Comparison of ENCODE assay signal across 8 mouse cellular contexts in genomic region chr3:94837183-94837890, GRCm38 (mm10). TPM values are rescaled to one million over a fixed set of nuclear protein-coding genes. Genes with fewer than 3 reads are reported as not detected.
A peak's percentile ranks its signal among the peaks of the same experiment; 100 is the strongest.
DNase-seq lines count a peak whose midpoint lies in the region; ATAC-seq and TF ChIP-seq lines count a peak whose summit lies in the region.

Gene Pogz, plus strand, starts transcription at chr3:94837567.

- H3K27ac ChIP-seq in MEL (ENCODE audit: control insufficient read depth, low read depth, low read length) = peak within 1 kb of the TSS; percentile 59
- H3K27ac ChIP-seq in cerebellum, adult 2 months (ENCODE audit: insufficient read depth, low read length) = peak within 1 kb of the TSS; percentile 94
- H3K27ac ChIP-seq in forebrain, postnatal 0 days (ENCODE audit: low read depth, low read length) = peak within 1 kb of the TSS; percentile 100
- H3K27ac ChIP-seq in lung, embryonic 15.5 days = peak within 1 kb of the TSS; percentile 99

- WGBS in cerebellum, adult 2 months = 1% methylated on average over 51 of the region's 57 CpGs
- WGBS in forebrain, postnatal 0 days = 3% methylated on average over 44 of the region's 57 CpGs
- WGBS in lung, embryonic 15.5 days = under 1% methylated on average over 57 of the region's 57 CpGs

- no peak for TF ChIP-seq CTCF in MEL (IDR thresholded peaks at IDR 0.05 in 2 of 3, conservative IDR thresholded peaks at IDR 0.05 in 1 of 3; ENCODE audit: control insufficient read depth in 1 of 3, insufficient read depth in 1 of 3, low read depth in 2 of 3, low read length in 3 of 3, poor library complexity in 1 of 3, severe bottlenecking in 1 of 3)
- TF ChIP-seq CTCF in cerebellum, adult 2 months (IDR thresholded peaks at IDR 0.05; ENCODE audit: borderline replicate concordance, insufficient read depth, low read depth, low read length) = no peak
- no peak for TF ChIP-seq CTCF in forebrain, postnatal 0 days (IDR thresholded peaks at IDR 0.05; ENCODE audit: low read depth)

- peak within 1 kb of the TSS; percentile 76 to 81 for H3K4me3 ChIP-seq in MEL (ENCODE audit: control insufficient read depth in 1 of 2, insufficient read depth in 1 of 2, low read depth in 2 of 2, low read length in 2 of 2)
- peak within 1 kb of the TSS; percentile 99 for H3K4me3 ChIP-seq in cerebellum, adult 2 months (replicated peaks; ENCODE audit: insufficient read depth, low read depth, low read length)
- peak within 1 kb of the TSS; percentile 86 for H3K4me3 ChIP-seq in forebrain, postnatal 0 days (ENCODE audit: low read depth, low read length)
- H3K4me3 ChIP-seq in lung, embryonic 15.5 days = peak within 1 kb of the TSS; percentile 74

- TF ChIP-seq EP300 in MEL (IDR thresholded peaks at IDR 0.05; ENCODE audit: low read depth in 1 of 2, low read length in 2 of 2) = peak in 1 of 2 experiments; percentile 33; a peak in 2 of 4 replicates

- peaks cover 0 to 17% of the 10 kb centered on the region in 2 experiments; a peak in 2 of 4 replicates for H3K36me3 ChIP-seq in MEL (ENCODE audit: control insufficient read depth in 1 of 2, insufficient read depth in 2 of 2, low read length in 2 of 2)
- no peaks in the 10 kb centered on the region for H3K36me3 ChIP-seq in forebrain, postnatal 0 days (ENCODE audit: insufficient read depth)
- H3K36me3 ChIP-seq in lung, embryonic 15.5 days = no peaks in the 10 kb centered on the region

- H3K4me2 ChIP-seq in forebrain, postnatal 0 days (ENCODE audit: low read depth) = peak within 1 kb of the TSS; percentile 80
- peak within 1 kb of the TSS; percentile 70 for H3K4me2 ChIP-seq in lung, embryonic 15.5 days

- TF ChIP-seq POLR2A in MEL (IDR thresholded peaks at IDR 0.05; ENCODE audit: control insufficient read depth in 1 of 2, insufficient read depth in 1 of 2, low read depth in 1 of 2, low read length in 2 of 2, poor library complexity in 1 of 2) = peak; percentile 26 to 79; a peak in 3 of 4 replicates
- no peak for TF ChIP-seq POLR2A in cerebellum, adult 2 months (IDR thresholded peaks at IDR 0.05; ENCODE audit: borderline replicate concordance, insufficient read depth, low read length)

- no peaks in the 10 kb centered on the region for H3K27me3 ChIP-seq in MEL (ENCODE audit: control insufficient read depth in 1 of 2, insufficient read depth in 2 of 2, low read length in 2 of 2)
- no peaks in the 10 kb centered on the region for H3K27me3 ChIP-seq in cerebellum, adult 2 months (ENCODE audit: control insufficient read depth, insufficient read depth, low read length)
- no peaks in the 10 kb centered on the region for H3K27me3 ChIP-seq in forebrain, postnatal 0 days (ENCODE audit: insufficient read depth, low read length)
- no peaks in the 10 kb centered on the region for H3K27me3 ChIP-seq in lung, embryonic 15.5 days

- peak; percentile 100 for DNase-seq in MEL (ENCODE audit: low read depth, low spot score)
- peak; percentile 94 to 99 for DNase-seq in cerebellum, adult 2 months
- DNase-seq in forebrain, postnatal 0 days = peak; percentile 98
- DNase-seq in heart, postnatal 4 days = peak; percentile 97
- peak; percentile 94 to 96 for DNase-seq in layer of hippocampus, adult 8-10 months (ENCODE audit: low spot score in 2 of 2)
- DNase-seq in ovary, adult 18-20 months (ENCODE audit: low spot score) = peak; percentile 94
- DNase-seq in thymus, postnatal 0 days (ENCODE audit: low spot score) = peak; percentile 94

- H3K9ac ChIP-seq in MEL (ENCODE audit: control insufficient read depth, low read depth, low read length, poor library complexity, severe bottlenecking) = peak within 1 kb of the TSS; percentile 92
- peak within 1 kb of the TSS; percentile 99 for H3K9ac ChIP-seq in forebrain, postnatal 0 days
- peak within 1 kb of the TSS; percentile 83 for H3K9ac ChIP-seq in lung, embryonic 15.5 days

- H3K79me2 ChIP-seq in MEL (ENCODE audit: control insufficient read depth, insufficient read depth, low read length, poor library complexity) = peaks cover 33% of the 10 kb centered on the region

- peak; percentile 92 for ATAC-seq in forebrain, postnatal 0 days
- peak; percentile 93 for ATAC-seq in lung, embryonic 15.5 days (ENCODE audit: borderline replicate concordance, extremely low read depth, low FRiP score, low TSS enrichment)

- TF ChIP-seq RAD21 in MEL (IDR thresholded peaks at IDR 0.05; ENCODE audit: low read depth, low read length) = no peak

- no peaks in the 10 kb centered on the region for H3K9me3 ChIP-seq in MEL (replicated peaks; ENCODE audit: insufficient read depth, low read length)
- 0 out of 2 replicates have a peak, but pooled peaks cover 3% of the 10 kb centered on the region for H3K9me3 ChIP-seq in forebrain, postnatal 0 days (ENCODE audit: low read length)
- no peaks in the 10 kb centered on the region for H3K9me3 ChIP-seq in lung, embryonic 15.5 days

- peaks cover 7 to 17% of the 10 kb centered on the region in 2 experiments for H3K4me1 ChIP-seq in MEL (ENCODE audit: control insufficient read depth in 1 of 2, insufficient read depth in 2 of 2, low read length in 2 of 2)
- H3K4me1 ChIP-seq in cerebellum, adult 2 months (ENCODE audit: control insufficient read depth, insufficient read depth, low read length) = peaks cover 4% of the 10 kb centered on the region; the same call in 1 of the 2 replicates
- no peaks in the 10 kb centered on the region for H3K4me1 ChIP-seq in forebrain, postnatal 0 days (ENCODE audit: insufficient read depth)
- H3K4me1 ChIP-seq in lung, embryonic 15.5 days = peaks cover 22% of the 10 kb centered on the region

TF ChIP-seq in MEL, 35 proteins besides CTCF, POLR2A, EP300 and RAD21 (continues in another document):
- TF ChIP-seq MYC (IDR thresholded peaks at IDR 0.05; ENCODE audit: low read depth, low read length) = peak; percentile 74
- TF ChIP-seq TBP (IDR thresholded peaks at IDR 0.05; ENCODE audit: low read depth, low read length) = peak; percentile 93
- peak; percentile 92 for TF ChIP-seq ELF1 (IDR thresholded peaks at IDR 0.05; ENCODE audit: low read depth, low read length)
- TF ChIP-seq ZMIZ1 (IDR thresholded peaks at IDR 0.05; ENCODE audit: low read depth, low read length) = peak; percentile 54; the same call in 1 of the 2 replicates
- 0 out of 2 replicates have a peak, but pooled peaks have one; percentile 7 for TF ChIP-seq NRF1 (IDR thresholded peaks at IDR 0.05; ENCODE audit: insufficient read depth, low read depth, low read length, poor library complexity, severe bottlenecking)
- peak; percentile 56; the same call in 1 of the 2 replicates for TF ChIP-seq BHLHE40 (IDR thresholded peaks at IDR 0.05; ENCODE audit: borderline replicate concordance, low read depth, low read length)
- TF ChIP-seq GATA1 (IDR thresholded peaks at IDR 0.05; ENCODE audit: low read depth, low read length) = no peak
- no peak for TF ChIP-seq JUND (IDR thresholded peaks at IDR 0.05; ENCODE audit: low read depth, low read length)
- TF ChIP-seq E2F4 (IDR thresholded peaks at IDR 0.05; ENCODE audit: borderline replicate concordance, low read depth, low read length) = no peak
- TF ChIP-seq NELFE (IDR thresholded peaks at IDR 0.05; ENCODE audit: low read depth, low read length) = peak; percentile 74
- no peak for TF ChIP-seq ZKSCAN1 (IDR thresholded peaks at IDR 0.05; ENCODE audit: low read depth, low read length)
- TF ChIP-seq SMC3 (IDR thresholded peaks at IDR 0.05; ENCODE audit: low read depth, low read length) = no peak
- peak; percentile 98 for TF ChIP-seq MAZ (IDR thresholded peaks at IDR 0.05; ENCODE audit: low read depth, low read length)
- TF ChIP-seq HCFC1 (IDR thresholded peaks at IDR 0.05; ENCODE audit: low read depth, low read length) = peak; percentile 92
- TF ChIP-seq TAL1 (IDR thresholded peaks at IDR 0.05; ENCODE audit: low read length) = no peak
- peak; percentile 86 for TF ChIP-seq CHD2 (IDR thresholded peaks at IDR 0.05; ENCODE audit: low read length)
- TF ChIP-seq POLR2AphosphoS2 (IDR thresholded peaks at IDR 0.05; ENCODE audit: low read length) = peak; percentile 36; the same call in 1 of the 2 replicates
- TF ChIP-seq MAFK (IDR thresholded peaks at IDR 0.05; ENCODE audit: borderline replicate concordance, low read depth, low read length) = no peak
- no peak for TF ChIP-seq CHD1 (IDR thresholded peaks at IDR 0.05; ENCODE audit: low read depth, low read length)
- TF ChIP-seq GABPA (IDR thresholded peaks at IDR 0.05; ENCODE audit: low read depth, low read length) = no peak; the same call in 1 of the 2 replicates
- TF ChIP-seq ZNF384 (IDR thresholded peaks at IDR 0.05; ENCODE audit: low read depth, low read length) = no peak
- TF ChIP-seq ZC3H11A (IDR thresholded peaks at IDR 0.05; ENCODE audit: low read depth, low read length) = no peak
- no peak for TF ChIP-seq MYB (IDR thresholded peaks at IDR 0.05; ENCODE audit: low read depth, low read length)
- TF ChIP-seq TCF12 (IDR thresholded peaks at IDR 0.05; ENCODE audit: low read depth, low read length) = peak; percentile 74
- peak; percentile 68 for TF ChIP-seq ETS1 (IDR thresholded peaks at IDR 0.05; ENCODE audit: low read depth, low read length)
- peak; percentile 98 for TF ChIP-seq SIN3A (IDR thresholded peaks at IDR 0.05; ENCODE audit: low read length)
- no peak for TF ChIP-seq RCOR1 (IDR thresholded peaks at IDR 0.05; ENCODE audit: low read depth, low read length)
- no peak for TF ChIP-seq POLR2AphosphoS5 (IDR thresholded peaks at IDR 0.05; ENCODE audit: borderline replicate concordance, low read depth, low read length)
- TF ChIP-seq MXI1 (IDR thresholded peaks at IDR 0.05; ENCODE audit: low read depth, low read length) = peak; percentile 48; the same call in 1 of the 2 replicates
- TF ChIP-seq MEF2A (IDR thresholded peaks at IDR 0.05; ENCODE audit: extremely low read depth, insufficient replicate concordance, low read depth, low read length, poor library complexity, severe bottlenecking) = no peak
- TF ChIP-seq USF2 (IDR thresholded peaks at IDR 0.05; ENCODE audit: borderline replicate concordance in 1 of 2, insufficient read depth in 1 of 2, low read depth in 1 of 2, low read length in 2 of 2) = no peak

RNA-seq across cellular contexts. Expression of gene Pogz, which starts in this region (rescaled TPM):
- 10.6 and 12.9 TPM in 2 replicates for total RNA-seq in MEL (2012; rRNA removed)
- 10 to 100 TPM in 1 of 2 experiments, not detected in 1; 31.6 TPM for polyA plus RNA-seq in MEL (2012; ENCODE audit: insufficient read depth in 1 of 2, insufficient read length in 2 of 2, low read depth in 1 of 2, low replicate concordance in 2 of 2, missing spikeins in 1 of 2)
- 45.3 and 46.2 TPM in 2 replicates for polyA plus RNA-seq in cerebellum, adult 2 months (2012; rRNA removed)
- 36.2 and 48.2 TPM in 2 replicates for total RNA-seq in forebrain, postnatal 0 days (2014; rRNA removed)
- polyA plus RNA-seq in forebrain, postnatal 0 days (2015; fragmentation: Nextera tagmentation; extraction: Ambion mirVana) = 11.2 and 14.0 TPM in 2 replicates
- total RNA-seq in heart, postnatal 4 days (2021) = 10 to 100 TPM; 35.1 to 38.6 TPM
- 10 to 100 TPM; 52.0 to 71.5 (median 61.4) TPM for total RNA-seq in layer of hippocampus, adult 8-10 months (2022)
- polyA plus RNA-seq in lung, embryonic 15.5 days (2015; fragmentation: Nextera tagmentation; extraction: Ambion mirVana) = 13.7 and 16.3 TPM in 2 replicates
- 10.3 and 12.3 TPM in 2 replicates for polyA plus RNA-seq in thymus, postnatal 0 days (2015; fragmentation: Nextera tagmentation; extraction: Ambion mirVana)

Comparison
In these comparisons a context has a peak if more than half of its experiments do, and no peak if none do; other contexts are left out.
1. Peak in every context shown above with its lines: DNase-seq, ATAC-seq, H3K4me3 ChIP-seq and H3K27ac ChIP-seq.